In genomic region chr2:156007888-156008532, GRCm38 (mm10) we compare ENCODE assay signal across 8 mouse cellular contexts. TPM values are rescaled to one million over a fixed set of nuclear protein-coding genes. Genes with fewer than 3 reads are reported as not detected.
DNase-seq lines count a peak whose midpoint lies in the region; ATAC-seq lines count a peak whose summit lies in the region.

TSS of gene 6430550D23Rik (minus strand) at chr2:156007977.
TSS of gene Ergic3 (plus strand) at chr2:156008045.

- 0 out of 2 replicates have a peak within 1 kb of the TSS, but pooled peaks have one; percentile 9 for H3K27ac ChIP-seq in brown adipose tissue, adult 24 weeks (replicated peaks; ENCODE audit: low read depth, low read length)
- H3K27ac ChIP-seq in heart, embryonic 13.5 days (replicated peaks) = peak within 1 kb of the TSS; percentile 73
- H3K27ac ChIP-seq in liver, embryonic 12.5 days = peak within 1 kb of the TSS; percentile 92
- H3K27ac ChIP-seq in stomach, embryonic 15.5 days = peak within 1 kb of the TSS; percentile 69

- no peaks in the 10 kb centered on the region for H3K27me3 ChIP-seq in heart, embryonic 13.5 days (replicated peaks)
- H3K27me3 ChIP-seq in liver, embryonic 12.5 days (replicated peaks) = no peaks in the 10 kb centered on the region
- no peaks in the 10 kb centered on the region for H3K27me3 ChIP-seq in stomach, embryonic 15.5 days (replicated peaks)

- peak within 1 kb of the TSS; percentile 80 for H3K4me2 ChIP-seq in heart, embryonic 13.5 days
- peak within 1 kb of the TSS; percentile 88 for H3K4me2 ChIP-seq in liver, embryonic 12.5 days
- peak within 1 kb of the TSS; percentile 77 for H3K4me2 ChIP-seq in stomach, embryonic 15.5 days

- H3K4me1 ChIP-seq in brown adipose tissue, adult 24 weeks (ENCODE audit: control insufficient read depth, insufficient read depth, insufficient read length, low read length) = no peaks in the 10 kb centered on the region
- peaks cover 8% of the 10 kb centered on the region for H3K4me1 ChIP-seq in heart, embryonic 13.5 days
- peaks cover 17% of the 10 kb centered on the region for H3K4me1 ChIP-seq in liver, embryonic 12.5 days
- H3K4me1 ChIP-seq in stomach, embryonic 15.5 days = 0 out of 2 replicates have a peak, but pooled peaks cover 8% of the 10 kb centered on the region

- peak within 1 kb of the TSS; percentile 93 for H3K9ac ChIP-seq in heart, embryonic 13.5 days
- H3K9ac ChIP-seq in liver, embryonic 12.5 days = peak within 1 kb of the TSS; percentile 89
- H3K9ac ChIP-seq in stomach, embryonic 15.5 days = peak within 1 kb of the TSS; percentile 71

- peak within 1 kb of the TSS; percentile 75 for H3K4me3 ChIP-seq in brown adipose tissue, adult 24 weeks (ENCODE audit: insufficient read depth, low read depth, low read length)
- H3K4me3 ChIP-seq in heart, embryonic 13.5 days = peak within 1 kb of the TSS; percentile 84
- peak within 1 kb of the TSS; percentile 93 for H3K4me3 ChIP-seq in liver, embryonic 12.5 days
- H3K4me3 ChIP-seq in stomach, embryonic 15.5 days (replicated peaks) = peak within 1 kb of the TSS; percentile 98

- under 1% methylated on average over 45 of the region's 45 CpGs for WGBS in heart, embryonic 13.5 days
- 1% methylated on average over 45 of the region's 45 CpGs for WGBS in liver, embryonic 12.5 days (ENCODE audit: insufficient replicate concordance)
- WGBS in stomach, embryonic 15.5 days = under 1% methylated on average over 45 of the region's 45 CpGs

- peak; percentile 99 for DNase-seq in CD4-positive, CD25-positive, alpha-beta regulatory T cell, adult 2 months (ENCODE audit: low read depth, low spot score)
- DNase-seq in fat pad, adult 2 months (ENCODE audit: extremely low read depth, low read depth, low spot score) = peak; percentile 71
- peak; percentile 99 for DNase-seq in kidney, postnatal 10 days
- peak; percentile 99 for DNase-seq in natural killer cell, adult 2 months (ENCODE audit: low spot score in 2 of 2)

- H3K36me3 ChIP-seq in heart, embryonic 13.5 days = peaks cover 40% of the 10 kb centered on the region
- H3K36me3 ChIP-seq in liver, embryonic 12.5 days = peaks cover 40% of the 10 kb centered on the region
- peaks cover 29% of the 10 kb centered on the region for H3K36me3 ChIP-seq in stomach, embryonic 15.5 days

- peak; percentile 99 for ATAC-seq in heart, embryonic 13.5 days (ENCODE audit: extremely low read depth, insufficient number of reproducible peaks, low FRiP score, low TSS enrichment)
- peak; percentile 100 for ATAC-seq in liver, embryonic 12.5 days
- ATAC-seq in stomach, embryonic 15.5 days (ENCODE audit: insufficient read depth, low FRiP score, low read depth) = peak; percentile 100

- H3K9me3 ChIP-seq in heart, embryonic 13.5 days = no peaks in the 10 kb centered on the region
- H3K9me3 ChIP-seq in liver, embryonic 12.5 days (replicated peaks) = no peaks in the 10 kb centered on the region
- no peaks in the 10 kb centered on the region for H3K9me3 ChIP-seq in stomach, embryonic 15.5 days

RNA-seq across cellular contexts. Expression of gene 6430550D23Rik, which starts in this region (rescaled TPM):
- 2.4 and 2.6 TPM in 2 replicates for polyA plus RNA-seq in brown adipose tissue, adult 24 weeks (2012; ENCODE audit: insufficient read depth, insufficient read length, missing spikeins)
- 0.85 and 1.0 TPM in 2 replicates for polyA plus RNA-seq in heart, embryonic 13.5 days (2015; fragmentation: Nextera tagmentation; extraction: Ambion mirVana)
- polyA plus RNA-seq in liver, embryonic 12.5 days (2016; fragmentation: Nextera tagmentation; extraction: Ambion mirVana) = 1.3 and 1.6 TPM in 2 replicates
- polyA plus RNA-seq in stomach, embryonic 15.5 days (2015; fragmentation: Nextera tagmentation; extraction: Ambion mirVana) = 1.3 and 1.4 TPM in 2 replicates

RNA-seq across cellular contexts. Expression of gene Ergic3, which starts in this region (rescaled TPM):
- 62.3 and 99.2 TPM in 2 replicates for polyA plus RNA-seq in brown adipose tissue, adult 24 weeks (2012; ENCODE audit: insufficient read depth, insufficient read length, missing spikeins)
- 171 and 177 TPM in 2 replicates for polyA plus RNA-seq in heart, embryonic 13.5 days (2015; fragmentation: Nextera tagmentation; extraction: Ambion mirVana)
- 100 and 104 TPM in 2 replicates for polyA plus RNA-seq in liver, embryonic 12.5 days (2016; fragmentation: Nextera tagmentation; extraction: Ambion mirVana)
- 206 and 222 TPM in 2 replicates for polyA plus RNA-seq in stomach, embryonic 15.5 days (2015; fragmentation: Nextera tagmentation; extraction: Ambion mirVana)

Comparison
In these comparisons a context has a peak if more than half of its experiments do, and no peak if none do; other contexts are left out.
1. Peak in every context shown above with its lines: DNase-seq, ATAC-seq, H3K4me3 ChIP-seq and H3K27ac ChIP-seq.
2. H3K27ac ChIP-seq: peak in every context shown above with its lines; median percentile 92 in liver, embryonic 12.5 days; 73 in heart, embryonic 13.5 days; 69 in stomach, embryonic 15.5 days; 9 in brown adipose tissue, adult 24 weeks.